Mouse (Mus musculus) ES-E14 (cell line): Measurements from ENCODE around the gene Myt1l.

Experiments
- CHD2 ChIP-seq: IDR thresholded peaks from 2 replicates; pipeline ENCODE4 v1.6.1; 2014; ENCODE audit warnings: mild to moderate bottlenecking, low read depth, low read length, inconsistent platforms
- MAFK ChIP-seq: IDR thresholded peaks from 2 replicates; pipeline ENCODE4 v1.6.1; 2014; ENCODE audit warnings: mild to moderate bottlenecking, low read depth, low read length, inconsistent platforms; ENCODE audit not compliant: insufficient read depth
- ZC3H11A ChIP-seq: IDR thresholded peaks from 2 replicates; pipeline ENCODE4 v1.6.1; 2012; ENCODE audit warnings: low read depth, mild to moderate bottlenecking, inconsistent platforms, low read length, borderline replicate concordance
- ZNF384 ChIP-seq: IDR thresholded peaks from 2 replicates; pipeline ENCODE4 v1.6.1; 2012; ENCODE audit warnings: low read depth, low read length, inconsistent platforms

DNA sequence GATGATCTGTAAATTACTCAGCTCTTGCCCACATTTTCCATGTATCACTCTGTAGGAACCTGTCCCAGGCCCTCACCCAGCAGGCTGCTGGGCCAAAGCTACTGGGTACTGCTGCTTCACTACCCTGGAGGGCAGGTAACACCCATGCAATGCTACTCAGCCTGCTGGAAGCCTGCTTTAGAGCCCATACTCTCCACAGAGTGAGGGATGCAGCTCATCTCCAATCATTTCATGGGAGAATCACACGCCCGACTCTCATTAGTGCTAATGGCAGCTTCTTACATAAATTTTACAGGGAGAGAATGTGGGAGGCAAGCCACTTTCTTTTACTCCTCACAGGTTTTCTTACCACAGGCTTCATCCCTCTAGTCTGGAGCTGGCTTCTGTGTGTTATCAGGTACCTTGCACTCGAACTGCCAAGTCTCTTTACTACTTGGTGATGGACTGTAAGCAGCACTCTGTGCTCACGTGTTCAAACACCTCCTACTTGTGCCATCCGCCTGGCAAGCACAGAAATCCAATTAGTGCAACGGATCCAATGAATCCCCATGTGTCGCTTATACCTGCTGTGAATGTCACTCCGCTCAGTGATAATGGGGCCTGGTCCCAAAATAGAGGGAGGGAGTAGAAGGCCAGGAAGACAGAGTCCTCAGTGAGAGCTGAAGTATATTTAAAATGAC, 212.3 kb downstream of the Myt1l start:
- no peak for TF ChIP-seq ZC3H11A
- no peak for TF ChIP-seq CHD2
- TF ChIP-seq ZNF384 = no peak
- no peak for TF ChIP-seq MAFK
